Mouse (Mus musculus): ENCODE results near the gene Syngr1. TPM values are rescaled to one million over a fixed set of nuclear protein-coding genes. Genes with fewer than 3 reads are reported as not detected.
A peak's percentile ranks its signal among the peaks of the same experiment; 100 is the strongest.

The Syngr1 gene
- total RNA-seq, 2 experiments from 2014 or later = 429 to 434 TPM

GRCm38 (mm10) chr15:80158001-80158706 lies 67.0 kb downstream of the Syngr1 start:
- TF ChIP-seq CTCF (IDR thresholded peaks at IDR 0.05) = no peak
- Histone ChIP-seq H3K27ac (no peak overlapping the region), H3K4me3 (no peak overlapping the region)
- no peak for DNase-seq (ENCODE audit: extremely low spot score in 1 of 2, low spot score in 2 of 2)
- intact Hi-C loops (cut with DNase I) = no loop called here

GRCm38 (mm10) chr15:80158707-80159090 lies 67.6 kb downstream of the Syngr1 start:
- no peak for TF ChIP-seq CTCF (IDR thresholded peaks at IDR 0.05)
- Histone ChIP-seq H3K27ac (no peak overlapping the region), H3K4me3 (no peak overlapping the region)
- no peak for DNase-seq (ENCODE audit: extremely low spot score in 1 of 2, low spot score in 2 of 2)
- intact Hi-C loops (cut with DNase I) = no loop called here

- no peak for TF ChIP-seq CTCF (IDR thresholded peaks at IDR 0.05)
- DNase-seq (ENCODE audit: extremely low spot score in 1 of 2, low spot score in 2 of 2) = no peak
- intact Hi-C loops (cut with DNase I) = no loop called here
- peak overlapping the region; percentile 24; the same call in 1 of the 2 replicates for H3K27ac ChIP-seq
- no peak overlapping the region for H3K4me3 ChIP-seq
Observed at GRCm38 (mm10) chr15:80159286-80159901, 68.3 kb downstream of the Syngr1 start.

- intact Hi-C loops (cut with DNase I) = no loop called here
- TF ChIP-seq CTCF (IDR thresholded peaks at IDR 0.05) = no peak
- Histone ChIP-seq H3K4me3 (no peak overlapping the region), H3K27ac (peak overlapping the region; percentile 36)
- DNase-seq (ENCODE audit: extremely low spot score in 1 of 2, low spot score in 2 of 2) = no peak
Observed at GRCm38 (mm10) chr15:80160223-80160622, 69.1 kb downstream of the Syngr1 start.

- no peak for DNase-seq (ENCODE audit: extremely low spot score in 1 of 2, low spot score in 2 of 2)
- TF ChIP-seq CTCF (IDR thresholded peaks at IDR 0.05) = no peak
- Histone ChIP-seq H3K4me3 (no peak overlapping the region), H3K27ac (peak overlapping the region; percentile 36)
- intact Hi-C loops (cut with DNase I) = no loop called here
Observed at GRCm38 (mm10) chr15:80160726-80161125, 69.6 kb downstream of the Syngr1 start.

- H3K27ac ChIP-seq = peak overlapping the region; percentile 36; the same call in 1 of the 2 replicates
Observed at GRCm38 (mm10) chr15:80161199-80161598, 70.1 kb downstream of the Syngr1 start.

GRCm38 (mm10) chr15:80162401-80162964 lies 71.3 kb downstream of the Syngr1 start:
- Histone ChIP-seq H3K27ac (peak overlapping the region; percentile 28), H3K4me3 (no peak overlapping the region)
- TF ChIP-seq CTCF (IDR thresholded peaks at IDR 0.05) = no peak
- DNase-seq (ENCODE audit: extremely low spot score in 1 of 2, low spot score in 2 of 2) = no peak
- intact Hi-C loops (cut with DNase I) = no loop called here

More at GRCm38 (mm10) chr15:80161199-80161598, 70.1 kb downstream of the Syngr1 start:
- TF ChIP-seq CTCF (IDR thresholded peaks at IDR 0.05) = no peak
- DNase-seq (ENCODE audit: extremely low spot score in 1 of 2, low spot score in 2 of 2) = no peak
- intact Hi-C loops (cut with DNase I) = no loop called here
- no peak overlapping the region for H3K4me3 ChIP-seq

GRCm38 (mm10) chr15:80163274-80163673 lies 72.1 kb downstream of the Syngr1 start:
- intact Hi-C loops (cut with DNase I) = no loop called here
- H3K27ac ChIP-seq = peak overlapping the region; percentile 70; the same call in 1 of the 2 replicates
- peak; percentile 7 for TF ChIP-seq CTCF (IDR thresholded peaks at IDR 0.05)
- DNase-seq (ENCODE audit: extremely low spot score in 1 of 2, low spot score in 2 of 2) = peak; percentile 58 to 69
- no peak overlapping the region for H3K4me3 ChIP-seq

- intact Hi-C loops (cut with DNase I) = no loop called here
- TF ChIP-seq CTCF (IDR thresholded peaks at IDR 0.05) = no peak
- no peak overlapping the region for H3K4me3 ChIP-seq
- H3K27ac ChIP-seq = peak overlapping the region; percentile 70
- DNase-seq (ENCODE audit: extremely low spot score in 1 of 2, low spot score in 2 of 2) = no peak
Observed at GRCm38 (mm10) chr15:80163716-80164115, 72.6 kb downstream of the Syngr1 start.

GRCm38 (mm10) chr15:80165396-80165795 lies 74.3 kb downstream of the Syngr1 start:
- intact Hi-C loops (cut with DNase I) = no loop called here
- no peak overlapping the region for H3K4me3 ChIP-seq
- no peak overlapping the region for H3K27ac ChIP-seq
- no peak for DNase-seq (ENCODE audit: extremely low spot score in 1 of 2, low spot score in 2 of 2)
- TF ChIP-seq CTCF (IDR thresholded peaks at IDR 0.05) = no peak

Small RNA genes lying within 50 kb of the gene (microRNA-seq; reads per million reads assigned to microRNA genes)
- gene Snord43 = 62.6 to 65.2 reads per million in 2 experiments

Other genes starting within 250 kb of the Syngr1 start
- gene Apobec3, start 199.7 kb upstream of the Syngr1 start, total RNA-seq (2021) = 1 to 10 TPM; 5.1 to 6.1 TPM
- gene Cbx7, start 120.2 kb upstream of the Syngr1 start, total RNA-seq (2021) = 10 to 100 TPM; 52.3 to 52.6 TPM
- gene Pdgfb, start 76.4 kb upstream of the Syngr1 start, total RNA-seq (2021) = 10 to 100 TPM; 32.7 to 41.7 TPM
- gene Rpl3, start 534 bp downstream of the Syngr1 start, total RNA-seq (2021) = 100 to 1,000 TPM; 439 to 468 TPM
- 10 to 100 TPM; 23.7 to 26.4 TPM for gene Tab1, start 41.8 kb downstream of the Syngr1 start, total RNA-seq (2021)
- 100 to 1,000 TPM; 119 to 129 TPM for gene Mgat3, start 82.4 kb downstream of the Syngr1 start, total RNA-seq (2021)
- 10 to 100 TPM; 32.3 to 33.9 TPM for gene Mief1, start 142.7 kb downstream of the Syngr1 start, total RNA-seq (2021)
- 10 to 100 TPM; 20.0 to 28.1 TPM for gene AC140267.1, start 144.5 kb downstream of the Syngr1 start, total RNA-seq (2021)
- 100 to 1,000 TPM; 119 to 120 TPM for gene Atf4, start 163.8 kb downstream of the Syngr1 start, total RNA-seq (2021)
- gene Rps19bp1, start 173.0 kb downstream of the Syngr1 start, total RNA-seq (2021) = 10 to 100 TPM; 38.3 to 42.0 TPM
- gene Cacna1i, start 195.9 kb downstream of the Syngr1 start, total RNA-seq (2021) = 10 to 100 TPM; 72.7 to 75.9 TPM

All from left cerebral cortex, adult 2 months (tissue).